Mouse (Mus musculus) hindbrain, embryonic 14.5 days (tissue): ENCODE results near the gene Rsg1. TPM values are rescaled to one million over a fixed set of nuclear protein-coding genes. Genes with fewer than 3 reads are reported as not detected.

ENCODE experiments used
- ATAC-seq: fragments of 200-750 bp; cut with Nextera tagmentation; 2 replicates; pipeline ENCODE4 v1.8.0; 2017; ENCODE audit warnings: moderate number of reproducible peaks, mild to moderate bottlenecking, moderate TSS enrichment, moderate library complexity; ENCODE audit not compliant: low FRiP score
- DNase-seq: peaks from one replicate; pipeline ENCODE4 v3.0.0-alpha.2; 2015; ENCODE audit warnings: low spot score
- H3K27ac ChIP-seq: fragments of 300-500 bp; sonication (generic); 2 replicates; pipeline ENCODE4 v1.5.1; 2014; ENCODE audit warnings: mild to moderate bottlenecking, moderate library complexity
- H3K27me3 ChIP-seq: fragments of 300-500 bp; sonication (generic); 2 replicates; pipeline ENCODE4 v1.6.1; 2014; ENCODE audit warnings: mild to moderate bottlenecking, low read length, mixed read lengths; ENCODE audit not compliant: control insufficient read depth, insufficient read depth
- H3K36me3 ChIP-seq: fragments of 300-500 bp; sonication (generic); replicated peaks from 2 replicates; pipeline ENCODE4 v1.6.1; 2014; ENCODE audit not compliant: control insufficient read depth, insufficient read depth
- H3K4me1 ChIP-seq: fragments of 300-500 bp; sonication (generic); replicated peaks from 2 replicates; pipeline ENCODE4 v1.6.1; 2014; ENCODE audit warnings: antibody characterized with exemption, low read length, mixed read lengths; ENCODE audit not compliant: control insufficient read depth, insufficient read depth
- H3K4me2 ChIP-seq: fragments of 300-500 bp; sonication (generic); replicated peaks from 2 replicates; pipeline ENCODE4 v1.6.1; 2014; ENCODE audit warnings: mild to moderate bottlenecking, moderate library complexity
- H3K4me3 ChIP-seq: fragments of 300-500 bp; sonication (generic); replicated peaks from 2 replicates; pipeline ENCODE4 v1.5.1; 2014; ENCODE audit warnings: mild to moderate bottlenecking, low read length
- H3K9ac ChIP-seq: fragments of 300-500 bp; sonication (generic); 2 replicates; pipeline ENCODE4 v1.6.1; 2014
- H3K9me3 ChIP-seq: fragments of 300-500 bp; sonication (generic); 2 replicates; pipeline ENCODE4 v1.6.1; 2016; ENCODE audit warnings: low read length; ENCODE audit not compliant: control insufficient read depth
- WGBS: fragments of 180-500 bp; shearing (Covaris S2); extraction: QIAGEN DNeasy Blood & Tissue Kit; methylation state at CpG from one replicate; pipeline ENCODE4 v1.1.7; 2014; 5-methylcytosine and 5-hydroxymethylcytosine counted together
- polyA plus RNA-seq: library from polyadenylated mRNA; unstranded; fragments of >200 nt; fragmentation: Nextera tagmentation; extraction: Ambion mirVana; gene quantifications from 2 replicates; pipeline ENCODE4 v1.2.1, GENCODE M21; 2014

Gene Rsg1
- polyA plus RNA-seq, 1 experiment from 2014 or later: 6.0 TPM

DNA sequence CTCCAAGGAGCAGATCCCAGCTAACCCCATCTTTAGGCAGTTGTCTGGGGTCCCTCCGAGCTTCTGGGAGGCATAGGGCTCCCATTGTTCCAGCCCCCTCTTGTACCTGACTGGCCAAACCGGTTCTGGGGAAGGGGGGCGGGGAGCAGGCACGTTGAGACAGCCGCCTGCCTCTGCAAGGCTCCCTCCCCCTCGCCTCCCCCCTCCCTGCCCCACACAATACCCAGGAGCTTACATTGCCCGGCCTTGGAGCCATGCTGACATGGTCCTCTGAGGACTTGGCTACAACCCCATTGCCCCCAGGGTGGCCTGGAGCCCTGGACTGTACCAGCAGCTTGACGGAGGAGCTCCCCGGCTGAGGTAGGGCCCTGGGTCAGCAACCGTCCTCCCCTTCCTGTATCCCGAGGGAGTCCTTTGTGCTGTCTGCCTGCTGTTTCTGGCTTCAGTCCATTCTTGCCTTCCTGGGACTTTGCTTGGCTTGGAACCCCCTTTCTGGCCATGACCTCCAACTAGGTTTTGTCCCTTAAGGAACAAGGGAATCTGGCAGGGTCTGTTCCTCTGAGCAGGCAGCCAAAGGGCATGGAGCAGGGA, 29.0 kb downstream of the Rsg1 start:
- Histone ChIP-seq H3K4me1 (peaks cover 46% of the 10 kb centered on the region), H3K27me3 (peaks cover 77% of the 10 kb centered on the region), H3K27ac (no peak overlapping the region), H3K9me3 (no peaks in the 10 kb centered on the region), H3K4me2 (no peak overlapping the region; the same call in 1 of the 2 replicates), H3K36me3 (no peaks in the 10 kb centered on the region), H3K4me3 (no peak overlapping the region), H3K9ac (no peak overlapping the region)
- no peak; the same call in 1 of the 2 replicates for ATAC-seq
- no peak for DNase-seq
- WGBS: 4% methylated on average over 11 of the region's 11 CpGs

DNA sequence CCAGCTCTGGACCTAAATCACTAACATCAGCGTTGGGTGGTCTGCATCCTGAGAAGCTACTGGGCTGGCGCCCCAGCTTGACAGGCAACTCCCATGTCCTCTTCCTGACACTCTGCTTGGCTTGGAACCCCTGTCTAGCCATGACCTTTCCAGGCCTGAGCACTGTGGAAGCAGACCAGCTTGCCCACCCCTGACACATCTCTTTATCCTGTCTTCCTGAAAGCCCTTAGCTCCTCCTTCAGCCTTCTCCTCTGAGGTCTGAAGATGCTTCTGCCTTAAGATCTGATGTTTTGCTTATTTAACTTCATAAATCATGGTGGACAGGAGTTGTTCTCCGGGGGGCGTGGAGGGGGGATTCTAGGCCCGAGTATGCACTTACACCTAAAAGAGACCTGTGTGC, 29.9 kb downstream of the Rsg1 start:
- no peaks in the 10 kb centered on the region for H3K36me3 ChIP-seq
- H3K9me3 ChIP-seq: no peaks in the 10 kb centered on the region
- no peak overlapping the region for H3K4me3 ChIP-seq
- H3K27me3 ChIP-seq: peaks cover 78% of the 10 kb centered on the region
- no peak overlapping the region for H3K27ac ChIP-seq
- 73% methylated on average over 5 of the region's 5 CpGs for WGBS
- DNase-seq: no peak
- no peak overlapping the region for H3K4me2 ChIP-seq
- H3K4me1 ChIP-seq: peaks cover 46% of the 10 kb centered on the region
- ATAC-seq: no peak
- H3K9ac ChIP-seq: no peak overlapping the region

DNA sequence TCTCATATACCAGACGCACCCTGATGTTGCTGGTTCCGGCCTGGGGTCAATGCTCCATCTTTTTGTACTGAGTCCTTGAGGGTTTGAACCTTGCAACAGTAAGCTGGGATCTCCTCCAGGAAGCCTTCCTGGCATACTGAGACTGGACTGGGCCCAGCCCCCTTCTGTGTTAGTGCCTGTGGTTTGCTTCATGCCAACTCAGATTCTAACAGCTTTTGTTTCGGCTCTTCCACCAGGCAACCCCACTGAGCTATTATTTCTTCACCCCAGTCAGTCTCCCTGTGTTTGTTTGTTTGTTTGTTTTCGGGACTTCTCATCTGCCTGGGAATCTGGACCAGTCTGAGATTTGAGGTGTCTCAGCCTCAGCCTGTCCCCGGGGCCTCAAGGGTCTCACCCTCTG, 30.6 kb downstream of the Rsg1 start:
- ATAC-seq: no peak
- 30% methylated on average over 5 of the region's 5 CpGs for WGBS
- DNase-seq: no peak
- H3K27ac ChIP-seq: peak overlapping the region; percentile 79
- no peaks in the 10 kb centered on the region for H3K9me3 ChIP-seq
- H3K9ac ChIP-seq: no peak overlapping the region
- no peak overlapping the region for H3K4me3 ChIP-seq
- H3K36me3 ChIP-seq: no peaks in the 10 kb centered on the region
- peaks cover 80% of the 10 kb centered on the region for H3K27me3 ChIP-seq
- peaks cover 38% of the 10 kb centered on the region for H3K4me1 ChIP-seq
- peak overlapping the region; percentile 1; the same call in 1 of the 2 replicates for H3K4me2 ChIP-seq

DNA sequence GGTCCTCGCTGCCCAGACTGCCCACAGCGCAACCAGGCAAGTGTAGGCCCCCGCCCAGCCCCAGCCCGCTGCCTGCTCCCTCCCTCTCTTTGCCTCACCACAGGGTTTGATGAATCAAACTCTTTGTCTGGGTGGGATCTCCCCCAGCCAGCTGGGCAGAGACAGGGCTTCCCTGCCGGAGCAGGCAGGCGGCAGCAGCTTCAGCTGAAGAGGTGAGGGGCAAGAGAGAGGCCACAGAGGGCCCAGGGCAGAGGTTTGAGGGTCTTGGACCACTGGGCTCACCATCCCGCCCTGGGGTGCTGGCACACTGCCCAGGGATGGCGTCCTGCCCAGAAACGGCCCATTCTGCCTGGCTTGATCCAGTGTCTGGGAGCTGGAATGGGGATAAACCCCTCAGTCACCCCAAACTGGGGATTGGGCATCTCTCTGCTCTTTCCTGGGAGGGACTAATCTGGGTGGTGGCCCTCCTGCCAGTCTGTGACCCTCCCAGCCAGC, 31.2 kb downstream of the Rsg1 start:
- no peaks in the 10 kb centered on the region for H3K9me3 ChIP-seq
- peak overlapping the region; percentile 1; the same call in 1 of the 2 replicates for H3K4me2 ChIP-seq
- WGBS: 5% methylated on average over 9 of the region's 9 CpGs
- no peak overlapping the region for H3K9ac ChIP-seq
- H3K36me3 ChIP-seq: no peaks in the 10 kb centered on the region
- peak overlapping the region; percentile 79 for H3K27ac ChIP-seq
- peak; percentile 75 for DNase-seq
- ATAC-seq: peak; percentile 46; the same call in 1 of the 2 replicates
- H3K4me3 ChIP-seq: no peak overlapping the region
- H3K4me1 ChIP-seq: peaks cover 32% of the 10 kb centered on the region
- peaks cover 80% of the 10 kb centered on the region for H3K27me3 ChIP-seq

DNA sequence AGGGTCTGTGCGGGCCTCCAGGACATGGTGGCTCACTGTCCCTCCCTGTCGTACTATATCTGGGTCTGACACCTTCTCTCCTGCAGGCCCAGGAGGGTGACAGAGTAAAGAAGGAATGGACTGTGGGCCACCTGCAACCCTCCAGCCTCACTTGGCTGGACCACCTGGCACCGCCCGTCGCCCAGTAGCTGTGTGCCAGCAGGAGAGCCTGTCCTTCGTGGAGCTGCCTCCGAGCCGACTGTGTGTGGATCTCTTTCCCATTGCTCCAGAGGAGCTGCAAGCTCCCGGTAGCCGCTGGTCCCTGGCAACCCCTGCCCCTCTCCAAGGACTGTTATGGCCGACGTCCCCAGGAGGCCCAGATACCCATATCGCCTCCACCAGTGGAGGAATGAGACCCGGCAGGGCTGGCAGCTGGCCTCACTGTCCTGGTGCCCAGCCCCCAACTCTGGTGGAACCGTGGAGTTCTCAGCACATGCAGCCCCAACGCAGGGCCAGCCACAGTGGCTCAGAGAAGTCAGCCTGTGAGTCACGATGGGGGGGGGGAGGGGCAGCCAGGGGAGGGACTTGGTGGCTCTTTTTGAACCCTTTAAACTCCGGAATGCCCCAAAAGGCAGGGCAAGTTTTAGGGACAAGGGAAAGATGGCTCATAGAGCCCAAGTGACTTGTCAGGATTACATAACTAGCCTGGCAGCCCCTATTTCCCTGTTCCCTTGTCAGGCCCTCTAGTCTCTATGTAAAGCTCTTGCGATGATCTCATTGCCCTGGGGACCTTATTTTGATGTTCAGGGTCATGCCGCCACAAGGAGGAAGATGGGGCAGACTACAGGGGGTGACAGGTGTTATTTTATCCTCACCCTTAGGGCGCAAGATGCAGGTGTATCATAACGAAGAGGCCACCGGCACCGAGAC, 32.6 kb downstream of the Rsg1 start:
- peaks cover 32% of the 10 kb centered on the region for H3K4me1 ChIP-seq
- peaks cover 66% of the 10 kb centered on the region for H3K27me3 ChIP-seq

DNA sequence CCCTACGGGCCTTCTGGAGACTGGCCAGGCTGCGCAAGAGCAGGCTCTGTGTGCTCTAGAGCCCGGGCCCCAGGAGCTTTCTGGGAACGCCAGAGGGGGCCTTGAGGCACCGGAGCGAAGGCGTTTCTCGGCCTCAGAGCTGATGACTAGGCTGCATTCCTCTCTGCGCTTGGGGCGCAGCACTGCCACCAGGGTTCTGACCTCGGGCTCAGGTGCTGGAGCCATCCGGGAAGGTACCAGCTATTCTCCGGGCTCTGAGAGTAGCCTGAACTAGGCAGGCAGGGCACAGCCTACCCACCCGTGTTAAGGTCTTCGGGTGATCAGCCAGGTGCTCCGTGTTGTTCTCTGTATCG, 33.2 kb downstream of the Rsg1 start:
- DNase-seq: no peak
- WGBS: 2% methylated on average over 17 of the region's 17 CpGs
- no peak overlapping the region for H3K9ac ChIP-seq

More for the DNA sequence above, 32.6 kb downstream of the Rsg1 start:
- Histone ChIP-seq H3K36me3 (no peaks in the 10 kb centered on the region), H3K4me3 (no peak overlapping the region), H3K4me2 (peak overlapping the region; percentile 48), H3K9ac (no peak overlapping the region), H3K9me3 (no peaks in the 10 kb centered on the region), H3K27ac (no peak overlapping the region)
- 18% methylated on average over 24 of the region's 24 CpGs for WGBS
- DNase-seq (no peak), ATAC-seq (no peak)

DNA sequence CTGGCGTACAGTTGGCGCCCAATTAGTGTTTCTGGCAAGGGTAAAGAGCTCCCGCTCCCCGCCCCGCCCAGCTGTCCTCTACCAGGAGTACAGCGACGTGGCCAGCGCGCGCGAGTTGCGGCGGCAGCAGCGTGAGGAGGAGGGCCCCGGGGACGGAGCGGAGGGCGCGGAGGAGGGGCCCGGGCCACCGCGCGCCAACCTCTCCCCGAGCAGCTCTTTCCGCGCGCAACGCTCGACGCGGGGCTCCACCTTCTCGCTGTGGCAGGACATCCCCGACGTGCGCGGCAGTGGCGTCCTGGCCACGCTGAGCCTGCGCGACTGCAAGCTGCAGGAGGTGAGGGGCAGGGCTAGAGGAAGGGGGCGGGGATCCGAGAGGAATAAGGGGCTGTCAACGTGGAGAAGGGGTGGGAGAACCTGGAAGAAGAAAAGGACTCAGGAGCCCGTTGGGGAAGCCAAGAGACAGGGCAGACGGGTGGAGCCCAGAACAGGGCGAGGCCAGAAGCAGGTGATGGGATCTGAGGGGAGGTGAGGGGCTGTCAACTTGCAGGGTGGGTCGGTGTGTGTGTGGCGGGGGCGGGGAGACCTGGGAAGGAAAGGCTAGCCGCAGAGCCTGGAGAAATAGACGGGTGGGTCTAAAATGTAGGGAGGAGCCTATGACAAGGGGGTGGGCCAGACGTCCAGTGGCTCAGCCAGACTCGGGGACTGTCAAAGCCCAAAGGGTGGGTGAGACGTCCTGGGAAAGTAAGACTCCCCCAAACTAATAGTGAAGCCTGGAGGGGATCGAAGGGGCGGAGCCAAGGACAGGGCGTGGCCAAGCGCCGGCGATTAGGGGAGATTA, 34.2 kb downstream of the Rsg1 start:
- H3K4me2 ChIP-seq: peak overlapping the region; percentile 48
- no peak overlapping the region for H3K27ac ChIP-seq
- DNase-seq (no peak), ATAC-seq (no peak)
- no peaks in the 10 kb centered on the region for H3K36me3 ChIP-seq
- no peak overlapping the region; the same call in 1 of the 2 replicates for H3K9ac ChIP-seq
- peaks cover 51% of the 10 kb centered on the region for H3K27me3 ChIP-seq
- H3K4me3 ChIP-seq: peak overlapping the region; percentile 27
- H3K4me1 ChIP-seq: peaks cover 21% of the 10 kb centered on the region
- under 1% methylated on average over 58 of the region's 60 CpGs for WGBS
- no peaks in the 10 kb centered on the region for H3K9me3 ChIP-seq

More for the DNA sequence above, 33.2 kb downstream of the Rsg1 start:
- Histone ChIP-seq H3K4me2 (peak overlapping the region; percentile 48), H3K36me3 (no peaks in the 10 kb centered on the region), H3K4me1 (peaks cover 32% of the 10 kb centered on the region), H3K9me3 (no peaks in the 10 kb centered on the region), H3K4me3 (no peak overlapping the region), H3K27ac (no peak overlapping the region), H3K27me3 (peaks cover 60% of the 10 kb centered on the region)
- ATAC-seq: no peak

DNA sequence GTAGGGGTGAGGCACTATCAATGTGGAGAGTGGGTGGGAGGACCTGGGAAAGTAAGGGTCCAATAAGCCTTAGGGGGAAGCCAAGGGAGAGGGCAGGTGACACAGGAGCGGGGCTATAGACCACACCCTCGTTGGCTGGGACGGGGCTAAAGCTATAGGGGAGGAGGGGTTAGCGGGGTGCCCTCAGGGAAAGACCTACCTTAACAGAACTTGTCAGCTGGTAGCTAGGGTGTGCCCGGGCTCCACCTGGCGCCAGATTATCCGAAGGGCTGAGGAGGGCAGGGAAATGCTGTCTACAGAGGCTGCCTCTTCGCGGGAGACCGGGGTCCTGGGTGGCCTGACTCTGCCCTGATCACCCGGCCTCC, 34.8 kb downstream of the Rsg1 start:
- 6% methylated on average over 11 of the region's 11 CpGs for WGBS
- Histone ChIP-seq H3K27ac (no peak overlapping the region), H3K4me3 (no peak overlapping the region), H3K4me2 (peak overlapping the region; percentile 48; the same call in 1 of the 2 replicates), H3K36me3 (no peaks in the 10 kb centered on the region), H3K27me3 (peaks cover 49% of the 10 kb centered on the region), H3K9me3 (no peaks in the 10 kb centered on the region), H3K9ac (no peak overlapping the region), H3K4me1 (peaks cover 18% of the 10 kb centered on the region; the same call in 1 of the 2 replicates)
- no peak for DNase-seq
- ATAC-seq: no peak

DNA sequence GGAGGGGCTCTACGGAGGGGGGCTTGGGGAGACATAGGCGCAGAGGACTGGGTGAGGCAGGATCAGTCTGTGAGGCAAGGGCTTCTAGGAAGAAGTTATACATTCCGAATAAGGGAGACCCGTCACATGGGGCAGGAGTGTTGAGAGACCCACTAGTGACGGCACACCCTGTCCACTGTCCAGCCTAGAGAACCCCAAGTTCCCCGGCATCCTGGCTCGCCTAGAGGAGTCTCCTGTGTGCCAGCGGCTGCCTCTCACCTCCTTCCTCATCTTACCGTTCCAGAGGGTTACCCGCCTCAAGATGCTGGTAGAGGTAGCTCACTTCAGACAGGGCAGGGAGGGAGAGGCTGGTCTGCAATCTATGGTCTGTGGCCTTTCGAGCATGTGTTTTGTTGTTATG, 35.6 kb downstream of the Rsg1 start:
- ATAC-seq (no peak), DNase-seq (no peak)
- no peaks in the 10 kb centered on the region for H3K9me3 ChIP-seq
- H3K4me3 ChIP-seq: no peak overlapping the region
- H3K4me2 ChIP-seq: no peak overlapping the region
- 77% methylated on average over 11 of the region's 11 CpGs for WGBS
- H3K4me1 ChIP-seq: peaks cover 15% of the 10 kb centered on the region; the same call in 1 of the 2 replicates
- no peak overlapping the region for H3K9ac ChIP-seq
- H3K27ac ChIP-seq: no peak overlapping the region
- H3K27me3 ChIP-seq: peaks cover 44% of the 10 kb centered on the region
- H3K36me3 ChIP-seq: no peaks in the 10 kb centered on the region
